Mouse (Mus musculus) embryonic stem cell, embryonic (primary cell): ENCODE measurements at regions not wholly inside any gene's neighbourhood (a gene's known extent, or its start where the extent isn't known, plus 50 kb on each side); places are given as distances from the start of the nearest gene placed in this dataset.
"Not testable (repeated sequence)": the region's sequence is repeated elsewhere in the genome, so short reads cannot be mapped to it uniquely, and the experiment has no call there.

Source experiments
- CTCF ChIA-PET, 4 experiments: fragments of 300-600 bp in 2 of 4; fragments of 350-600 bp in 2 of 4; sonication (Branson Sonifier 250); formaldehyde crosslinking; loops; one replicate each; lab custom pipeline; 2022; ENCODE audit warnings: inconsistent platforms in 2 of 4; lab: Charles Lee
- POLR2A ChIA-PET, 4 experiments: fragments of 300-600 bp in 2 of 4; fragments of 350-600 bp in 2 of 4; sonication (Branson Sonifier 250); formaldehyde crosslinking; loops; one replicate each; lab custom pipeline; 2022; ENCODE audit warnings: antibody characterized with exemption in 4 of 4, inconsistent platforms in 1 of 4; lab: Charles Lee

GRCm38 (mm10) chr3:6887053-6887700 lies 266.9 kb upstream of the 1700008P02Rik start:
- CTCF ChIA-PET, result no interaction called here
- POLR2A ChIA-PET, result no interaction called here

GRCm38 (mm10) chr3:6886200-6887052 lies 266.2 kb upstream of the 1700008P02Rik start:
- CTCF ChIA-PET, result no interaction called here
- POLR2A ChIA-PET, result no interaction called here

- ChIA-PET CTCF (no interaction called here), POLR2A (no interaction called here)
Measured at GRCm38 (mm10) chr3:6883401-6883800, 263.2 kb upstream of the 1700008P02Rik start.

DNA sequence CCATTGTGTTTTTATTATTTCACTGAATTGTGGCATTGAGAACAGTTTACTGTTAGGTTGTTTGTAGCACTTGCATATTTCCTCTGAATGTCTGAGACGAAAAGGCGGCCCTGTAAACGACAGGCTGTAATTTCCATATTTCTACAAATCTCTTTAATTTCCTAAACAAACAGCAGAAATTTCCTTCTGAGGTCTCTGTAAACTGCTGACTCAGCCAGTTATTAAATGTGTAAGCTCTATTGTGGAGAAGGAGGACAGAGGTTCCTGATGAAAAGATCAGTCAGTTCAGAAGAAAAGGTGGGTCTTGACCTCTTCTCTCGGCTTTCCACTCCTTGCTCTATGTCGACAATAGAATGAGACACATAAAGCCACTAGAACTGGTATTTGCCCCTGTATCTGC lies 256.0 kb upstream of the 1700008P02Rik start:
- CTCF ChIA-PET, result no interaction called here

DNA sequence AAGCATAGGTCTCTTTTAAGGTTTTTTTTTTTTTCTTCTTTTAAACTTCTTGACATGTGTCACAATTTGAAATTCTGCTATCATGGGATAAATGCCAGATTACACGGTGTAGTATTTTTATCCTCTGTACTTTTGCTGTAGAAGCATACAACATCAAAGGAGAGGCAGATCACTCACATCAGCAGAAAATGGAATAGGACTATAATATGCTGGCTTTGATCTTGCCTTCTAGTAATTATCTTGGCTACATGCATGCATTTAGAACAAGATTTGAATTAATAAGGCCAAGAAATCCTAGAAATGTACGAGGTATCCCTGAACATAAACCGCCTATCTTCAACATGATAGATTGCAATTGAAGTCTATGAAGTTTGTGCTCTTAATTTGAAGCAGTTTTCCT lies 251.9 kb upstream of the 1700008P02Rik start:
- CTCF ChIA-PET, result no interaction called here
- POLR2A ChIA-PET, result no interaction called here

More for the DNA sequence above, 256.0 kb upstream of the 1700008P02Rik start:
- POLR2A ChIA-PET, result no interaction called here

GRCm38 (mm10) chr3:6871752-6872151 lies 251.5 kb upstream of the 1700008P02Rik start:
- ChIA-PET POLR2A (no interaction called here), CTCF (no interaction called here)

- ChIA-PET POLR2A (no interaction called here), CTCF (no interaction called here)
Measured at GRCm38 (mm10) chr3:6866148-6866483, 245.9 kb upstream of the 1700008P02Rik start.

DNA sequence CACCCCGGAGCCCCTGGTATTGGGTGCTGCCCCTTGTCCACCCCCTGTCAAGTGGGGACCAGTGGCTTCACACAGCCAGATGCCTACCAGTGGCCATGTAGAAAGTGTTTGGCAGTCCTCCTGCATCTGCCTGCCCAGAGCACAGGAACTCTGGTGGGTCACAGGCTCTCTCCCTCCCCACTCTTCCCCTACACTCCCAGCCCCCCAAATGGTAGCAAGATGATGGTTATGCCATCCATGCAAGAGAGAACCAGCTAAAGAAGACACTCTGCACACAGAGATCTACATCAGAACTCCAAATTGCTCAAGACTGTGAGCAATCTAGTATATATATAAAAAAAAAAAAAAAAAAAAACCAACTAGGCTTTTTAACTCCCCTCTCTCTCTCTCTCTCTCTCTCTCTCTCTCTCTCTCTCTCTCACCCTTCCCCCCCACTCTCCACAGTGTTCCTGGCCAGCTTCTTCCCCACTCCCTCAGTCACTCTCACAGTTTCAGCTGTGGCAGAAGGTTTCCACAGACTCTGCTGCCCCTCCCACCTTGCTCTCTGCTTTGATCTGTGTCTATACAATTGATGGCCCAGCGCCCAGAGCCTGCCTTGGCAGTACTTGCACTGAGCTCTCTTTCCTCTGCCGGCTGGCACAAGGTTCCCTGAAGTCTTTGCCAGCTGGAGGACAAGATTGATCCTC lies 245.4 kb upstream of the 1700008P02Rik start:
- CTCF ChIA-PET, result no interaction called here
- POLR2A ChIA-PET, result no interaction called here

GRCm38 (mm10) chr3:6859866-6860180 lies 239.6 kb upstream of the 1700008P02Rik start:
- POLR2A ChIA-PET, result no interaction called here
- CTCF ChIA-PET, result no interaction called here

- CTCF ChIA-PET, result no interaction called here
- POLR2A ChIA-PET, result no interaction called here
Measured at GRCm38 (mm10) chr3:6858982-6859865, 239.0 kb upstream of the 1700008P02Rik start.

GRCm38 (mm10) chr3:6819332-6819731 lies 199.1 kb upstream of the 1700008P02Rik start:
- ChIA-PET CTCF (no interaction called here), POLR2A (no interaction called here)

GRCm38 (mm10) chr3:6812346-6812745 lies 192.1 kb upstream of the 1700008P02Rik start:
- CTCF ChIA-PET, result no interaction called here

GRCm38 (mm10) chr3:6809381-6809950 lies 189.2 kb upstream of the 1700008P02Rik start:
- ChIA-PET CTCF (no interaction called here), POLR2A (no interaction called here)

More at GRCm38 (mm10) chr3:6812346-6812745, 192.1 kb upstream of the 1700008P02Rik start:
- POLR2A ChIA-PET, result interaction anchor here in 1 of 4 experiments (0.7 kb wide), 1 partner anchor 396 kb away, joined by 5 read pairs; no protein-coding TSS in a partner anchor

- POLR2A ChIA-PET, CTCF ChIA-PET: not testable (repeated sequence)
Measured at GRCm38 (mm10) chr3:6800092-6800716, 180.0 kb upstream of the 1700008P02Rik start.

- POLR2A ChIA-PET, result no interaction called here
- CTCF ChIA-PET, result interaction anchor here in 1 of 4 experiments (0.5 to 0.8 kb wide), 2 partner anchors 9 to 1701 kb away, joined by 3 read pairs; no protein-coding TSS in a partner anchor
Measured at GRCm38 (mm10) chr3:6768506-6768905, 148.3 kb upstream of the 1700008P02Rik start.

- POLR2A ChIA-PET, result not testable (repeated sequence)
- CTCF ChIA-PET, result interaction anchor here in 1 of 4 experiments (0.5 to 0.8 kb wide), 3 partner anchors 9 to 1702 kb away, joined by 3 to 5 read pairs (median 3); no protein-coding TSS in a partner anchor
Measured at GRCm38 (mm10) chr3:6768085-6768484, 147.8 kb upstream of the 1700008P02Rik start.

DNA sequence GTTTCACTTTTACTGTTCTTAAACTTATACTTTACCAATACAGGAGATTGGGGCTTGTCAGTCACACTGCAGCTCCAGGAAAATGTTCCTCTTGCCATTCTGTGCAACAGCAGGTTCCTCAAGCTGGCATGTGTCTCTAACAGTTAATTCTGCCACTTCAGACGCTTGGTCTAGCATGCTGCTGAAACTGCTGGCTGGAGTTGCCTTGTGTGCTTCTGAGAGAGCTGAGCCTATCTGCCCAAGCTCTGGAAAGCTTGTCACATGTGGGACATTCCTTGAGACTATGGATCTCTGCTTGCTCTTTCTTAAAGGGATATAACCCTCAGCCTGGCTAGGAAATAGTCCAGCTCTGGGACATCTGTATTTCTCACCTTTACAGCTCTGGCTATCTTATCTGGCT lies 138.9 kb upstream of the 1700008P02Rik start:
- ChIA-PET CTCF (interaction anchor here in 1 of 4 experiments (1.3 kb wide), 1 partner anchor 9 kb away, joined by 3 read pairs; no protein-coding TSS in a partner anchor), POLR2A (no interaction called here)

- POLR2A ChIA-PET, result no interaction called here
Measured at GRCm38 (mm10) chr3:6757562-6757961, 137.3 kb upstream of the 1700008P02Rik start.

More at GRCm38 (mm10) chr3:6757562-6757961, 137.3 kb upstream of the 1700008P02Rik start:
- CTCF ChIA-PET, result no interaction called here
